Mouse (Mus musculus) activated CD4-positive, CD25-positive, alpha-beta regulatory T cell (primary cell): Measurements from ENCODE around the gene Gm20737. TPM values are rescaled to one million over a fixed set of nuclear protein-coding genes. Genes with fewer than 3 reads are reported as not detected.

Experiments
- polyA plus RNA-seq, 2 experiments: library from polyadenylated mRNA; unstranded; fragments of 100-300 nt; shearing (Covaris generic); gene quantifications; one replicate each; pipeline ENCODE4 v1.2.1; 2017

Gm20737 gene
- not detected for polyA plus RNA-seq

GRCm38 (mm10) chrY:10535942-10536341, at the start of gene Gm20737:
Gm20737 (minus strand) TSS chrY:10536042.

GRCm38 (mm10) chrY:10553153-10553552, 17.3 kb upstream of the Gm20737 start, which contains the start of gene Gm21775:
Gm21775 (plus strand) TSS chrY:10553453.

Other genes starting within 250 kb of the Gm20737 start
- not detected for gene Gm20834, start 211.5 kb downstream of the Gm20737 start, polyA plus RNA-seq
- gene Gm28510, start 123.3 kb downstream of the Gm20737 start, polyA plus RNA-seq: not detected
- gene Gm21775, start 17.4 kb upstream of the Gm20737 start, polyA plus RNA-seq: not detected
- not detected for gene Gm21900, start 80.3 kb upstream of the Gm20737 start, polyA plus RNA-seq
- not detected for gene Gm20777, start 216.4 kb upstream of the Gm20737 start, polyA plus RNA-seq